Mouse (Mus musculus) adrenal gland, adult 10 weeks (tissue): ENCODE results near the gene Dnpep. TPM values are rescaled to one million over a fixed set of nuclear protein-coding genes. Genes with fewer than 3 reads are reported as not detected.

ENCODE experiments used
- polyA plus RNA-seq: library from polyadenylated mRNA; stranded (reverse); fragments of 350-450 nt; fragmentation: Illumina TruSeq; extraction: RNeasy Lipid Tissue Mini Kit (QIAGEN cat#74804); gene quantifications from one replicate; pipeline ENCODE4 v1.2.3, GENCODE M21; 2014; ENCODE audit warnings: low read depth, low replicate concordance

The Dnpep gene
- polyA plus RNA-seq, result 2.2 TPM

GRCm38 (mm10) chr1:75317241-75318201, at the start of gene Dnpep:
TSS of gene Dnpep (minus strand) at chr1:75317990.

GRCm38 (mm10) chr1:75360112-75361031, 42.6 kb upstream of the Dnpep start, which contains the start of gene Des:
TSS of gene Des (plus strand) at chr1:75360329.

GRCm38 (mm10) chr1:75278228-75278627, 39.6 kb downstream of the Dnpep start, which contains the start of gene Resp18:
TSS of gene Resp18 (minus strand) at chr1:75278415.

GRCm38 (mm10) chr1:75264091-75264880, 53.5 kb downstream of the Dnpep start, which contains the start of gene Ptprn:
TSS of gene Ptprn (minus strand) at chr1:75264502.

Other genes with a start within 250 kb of the Dnpep start
- 1.6 TPM for gene Nhej1, start 192.8 kb downstream of the Dnpep start, polyA plus RNA-seq
- gene Slc23a3, start 184.1 kb downstream of the Dnpep start, polyA plus RNA-seq, result not detected
- 7.9 TPM for gene Cnppd1, start 175.3 kb downstream of the Dnpep start, polyA plus RNA-seq
- 10.9 TPM for gene Retreg2, start 175.2 kb downstream of the Dnpep start, polyA plus RNA-seq
- gene Zfand2b, start 149.3 kb downstream of the Dnpep start, polyA plus RNA-seq, result not detected
- gene Abcb6, start 137.6 kb downstream of the Dnpep start, polyA plus RNA-seq, result 5.2 TPM
- gene Ankzf1, start 125.8 kb downstream of the Dnpep start, polyA plus RNA-seq, result 8.9 TPM
- gene Atg9a, start 125.8 kb downstream of the Dnpep start, polyA plus RNA-seq, result 9.6 TPM
- gene Glb1l, start 107.2 kb downstream of the Dnpep start, polyA plus RNA-seq, result 18.0 TPM
- gene Stk16, start 107.2 kb downstream of the Dnpep start, polyA plus RNA-seq, result 14.7 TPM
- 6.2 TPM for gene Tuba4a, start 98.1 kb downstream of the Dnpep start, polyA plus RNA-seq
- gene A630095N17Rik, start 85.9 kb downstream of the Dnpep start, polyA plus RNA-seq, result not detected
- gene Dnajb2, start 81.6 kb downstream of the Dnpep start, polyA plus RNA-seq, result 23.0 TPM
- 3.9 TPM for gene Ptprn, start 53.5 kb downstream of the Dnpep start, polyA plus RNA-seq
- 76.9 TPM for gene Resp18, start 39.6 kb downstream of the Dnpep start, polyA plus RNA-seq
- 1.2 TPM for gene Des, start 42.3 kb upstream of the Dnpep start, polyA plus RNA-seq
- gene Speg, start 57.3 kb upstream of the Dnpep start, polyA plus RNA-seq, result 1.0 TPM
- gene Gmppa, start 117.9 kb upstream of the Dnpep start, polyA plus RNA-seq, result 6.8 TPM
- 0.29 TPM for gene Asic4, start 132.4 kb upstream of the Dnpep start, polyA plus RNA-seq
- gene Chpf, start 161.3 kb upstream of the Dnpep start, polyA plus RNA-seq, result 0.41 TPM
- not detected for gene Tmem198, start 161.5 kb upstream of the Dnpep start, polyA plus RNA-seq
- 0.93 TPM for gene Obsl1, start 188.5 kb upstream of the Dnpep start, polyA plus RNA-seq
- gene Inha, start 189.1 kb upstream of the Dnpep start, polyA plus RNA-seq, result 1.9 TPM
- 1.5 TPM for gene Stk11ip, start 203.5 kb upstream of the Dnpep start, polyA plus RNA-seq
- gene Slc4a3, start 228.3 kb upstream of the Dnpep start, polyA plus RNA-seq, result 2.7 TPM